Mouse (Mus musculus) cerebellum, adult 2 months (tissue): ENCODE measurements around the gene Noc3l.

ENCODE experiments used
- CTCF ChIP-seq: fragments of 200-500 bp; IDR thresholded peaks from 2 replicates; pipeline ENCODE4 v1.5.1; 2011; ENCODE audit warnings: low read depth, mild to moderate bottlenecking, control low read depth, low read length, moderate library complexity, borderline replicate concordance; ENCODE audit not compliant: insufficient read depth
- POLR2A ChIP-seq: fragments of 200-500 bp; IDR thresholded peaks from 2 replicates; pipeline ENCODE4 v1.6.1; 2011; ENCODE audit warnings: low read length, control low read depth, borderline replicate concordance; ENCODE audit not compliant: insufficient read depth

DNA sequence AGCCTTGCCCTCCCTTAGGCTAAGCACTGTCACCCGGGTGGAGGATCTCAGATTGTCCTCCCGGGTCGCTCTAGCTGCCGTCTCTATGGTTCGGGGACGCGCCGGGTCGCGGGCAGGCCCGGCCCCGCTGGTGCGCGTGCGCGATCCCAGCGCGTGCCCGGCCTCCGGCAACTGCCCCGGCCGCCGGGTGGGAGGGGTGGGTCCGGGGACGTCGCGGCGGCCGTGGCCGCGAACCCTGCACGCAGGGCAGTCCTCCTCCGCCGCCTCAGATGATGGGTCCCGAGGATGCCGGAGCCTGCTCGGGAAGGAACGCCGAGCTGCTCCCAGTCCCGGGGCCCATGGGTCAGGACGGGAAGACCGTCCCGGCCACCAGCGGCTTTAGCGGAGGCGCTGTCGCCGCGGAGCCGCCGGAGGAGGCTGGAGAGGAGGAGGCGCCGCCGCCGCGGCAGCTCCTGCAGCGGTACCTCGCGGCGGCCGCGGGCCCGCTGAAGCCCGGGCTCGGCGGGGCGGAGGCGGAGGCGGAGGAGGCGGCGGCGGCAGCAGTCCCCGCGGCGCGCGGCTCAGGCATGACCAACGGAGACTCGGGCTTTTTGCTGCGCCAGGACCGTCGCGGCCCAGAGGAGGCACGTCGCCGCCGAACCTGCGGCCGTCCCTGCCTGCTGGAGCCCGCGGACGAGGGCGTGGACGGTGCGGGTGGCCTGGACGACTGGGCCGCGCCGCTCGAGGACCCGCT lies 17.6 kb upstream of the Noc3l start, which contains the start of gene Tbc1d12:
- TF ChIP-seq POLR2A (peak; percentile 47; the same call in 1 of the 2 replicates), CTCF (no peak)
